Mouse (Mus musculus) liver, postnatal 0 days (tissue): ENCODE data around the gene Gm45711.

Experiments used
- CTCF ChIP-seq: sonication (generic); IDR thresholded peaks from 2 replicates; pipeline ENCODE4 v1.5.1; 2016; ENCODE audit warnings: antibody characterized with exemption, low read depth
- EP300 ChIP-seq: IDR thresholded peaks from 2 replicates; pipeline ENCODE4 v1.6.1; 2016; ENCODE audit warnings: antibody characterized with exemption, low read depth, mild to moderate bottlenecking

GRCm38 (mm10) chr8:104354504-104354903 lies 44.6 kb upstream of the Gm45711 start:
- TF ChIP-seq CTCF (no peak), EP300 (no peak)
